Mouse (Mus musculus) forebrain, embryonic 10.5 days (tissue): ENCODE results near the gene Ddhd1. TPM values are rescaled to one million over a fixed set of nuclear protein-coding genes. Genes with fewer than 3 reads are reported as not detected.
"Not testable (repeated sequence)": the region's sequence is repeated elsewhere in the genome, so short reads cannot be mapped to it uniquely, and the experiment has no call there.

Experiments
- DNase-seq: peaks from one replicate; pipeline ENCODE4 v3.0.0-alpha.2; 2017; ENCODE audit warnings: low spot score; ENCODE audit errors: extremely low spot score
- H3K27ac ChIP-seq: fragments of 300-500 bp; sonication (generic); 2 replicates; pipeline ENCODE4 v1.5.1; 2016; ENCODE audit warnings: mild to moderate bottlenecking
- H3K27me3 ChIP-seq: fragments of 300-500 bp; sonication (generic); 2 replicates; pipeline ENCODE4 v1.6.1; 2016; ENCODE audit warnings: mild to moderate bottlenecking; ENCODE audit not compliant: poor library complexity, severe bottlenecking
- H3K36me3 ChIP-seq: fragments of 300-500 bp; sonication (generic); replicated peaks from 2 replicates; pipeline ENCODE4 v1.6.1; 2016; ENCODE audit warnings: mild to moderate bottlenecking, moderate library complexity
- H3K4me1 ChIP-seq: fragments of 300-500 bp; sonication (generic); 2 replicates; pipeline ENCODE4 v1.6.1; 2016
- H3K4me3 ChIP-seq: fragments of 300-500 bp; sonication (generic); 2 replicates; pipeline ENCODE4 v1.5.1; 2016; ENCODE audit warnings: mild to moderate bottlenecking, moderate library complexity
- H3K9me3 ChIP-seq: fragments of 300-500 bp; sonication (generic); 2 replicates; pipeline ENCODE4 v1.6.1; 2016; ENCODE audit warnings: mild to moderate bottlenecking, moderate library complexity
- WGBS: fragments of 180-500 bp; shearing (Covaris S2); methylation state at CpG from one replicate; pipeline ENCODE4 v1.1.7; 2016; 5-methylcytosine and 5-hydroxymethylcytosine counted together
- polyA plus RNA-seq: library from polyadenylated mRNA; unstranded; fragments of >200 nt; fragmentation: Nextera tagmentation; extraction: Ambion mirVana; gene quantifications from 2 replicates; pipeline ENCODE4 v1.2.1, GENCODE M21; 2016

Ddhd1 gene
- polyA plus RNA-seq, 1 experiment from 2014 or later: 6.6 TPM

DNA sequence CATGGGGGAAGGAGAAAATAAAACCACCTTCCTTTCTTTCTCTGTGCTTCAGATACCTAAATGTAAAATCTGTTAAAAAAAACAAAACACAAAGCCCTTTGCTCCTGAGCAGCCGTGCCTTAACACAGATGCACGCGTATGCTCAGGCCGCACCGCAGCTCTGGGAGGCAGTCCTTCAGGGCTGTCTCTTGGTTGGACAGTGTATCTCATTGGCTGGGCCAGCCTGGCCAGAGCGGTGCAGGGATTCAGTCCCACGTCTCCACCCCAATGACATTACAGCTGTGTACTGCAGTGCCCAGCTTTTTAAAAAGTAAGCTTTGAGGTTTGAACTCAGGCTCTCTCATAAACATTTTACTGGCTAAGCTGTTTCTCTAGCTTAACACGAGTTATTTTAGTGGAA, 60.1 kb downstream of the Ddhd1 start:
- no peak overlapping the region for H3K4me3 ChIP-seq
- no peak overlapping the region for H3K27ac ChIP-seq
- WGBS: 85% methylated on average over 8 of the region's 8 CpGs
- H3K9me3 ChIP-seq: no peaks in the 10 kb centered on the region
- DNase-seq: no peak
- no peaks in the 10 kb centered on the region for H3K4me1 ChIP-seq
- H3K36me3 ChIP-seq: peaks cover 38% of the 10 kb centered on the region
- H3K27me3 ChIP-seq: no peaks in the 10 kb centered on the region

DNA sequence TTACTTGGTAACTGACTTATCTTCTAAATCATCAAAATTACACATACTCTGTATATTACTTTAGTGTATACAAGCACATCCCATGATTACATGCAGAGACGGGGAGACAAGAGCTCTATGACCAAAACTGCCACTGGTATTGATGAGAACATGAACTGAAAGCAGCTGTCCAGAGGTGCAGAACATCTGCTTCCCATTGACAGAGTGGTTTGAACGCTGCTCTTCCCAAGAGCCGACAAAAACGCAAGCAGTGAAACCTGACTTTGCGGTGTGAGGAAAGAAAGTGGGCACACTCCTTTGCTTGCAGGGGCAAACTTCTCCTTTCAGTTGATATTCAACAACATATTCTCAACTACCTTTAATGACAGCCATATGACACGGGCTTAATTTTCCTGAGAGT, 64.7 kb downstream of the Ddhd1 start:
- H3K36me3 ChIP-seq: peaks cover 23% of the 10 kb centered on the region
- no peak for DNase-seq
- H3K9me3 ChIP-seq: no peaks in the 10 kb centered on the region
- no peaks in the 10 kb centered on the region for H3K27me3 ChIP-seq
- no peak overlapping the region for H3K4me3 ChIP-seq
- WGBS: 77% methylated on average over 6 of the region's 6 CpGs
- no peaks in the 10 kb centered on the region for H3K4me1 ChIP-seq
- H3K27ac ChIP-seq: no peak overlapping the region

DNA sequence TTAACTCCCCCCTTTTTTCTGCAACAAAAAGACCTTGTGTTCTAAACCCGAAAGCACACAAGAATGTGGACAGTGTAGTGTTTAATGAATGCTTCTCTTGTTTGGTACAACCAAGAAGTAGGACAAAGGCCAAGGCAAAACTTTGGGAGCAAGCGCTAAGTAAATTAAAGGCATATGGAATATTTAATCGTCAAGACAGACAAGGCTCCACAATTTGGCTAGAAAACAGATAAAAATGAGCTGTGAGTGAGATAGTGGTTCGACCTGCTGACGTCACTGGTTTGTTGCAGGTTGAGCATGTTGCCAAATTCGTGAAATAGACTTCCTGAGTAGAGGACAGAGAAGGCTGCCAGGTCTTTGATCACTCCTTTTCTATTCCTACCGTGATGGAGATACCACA, 69.5 kb downstream of the Ddhd1 start:
- no peak for DNase-seq
- 72% methylated on average over 7 of the region's 7 CpGs for WGBS
- Histone ChIP-seq H3K4me3 (no peak overlapping the region), H3K27me3 (no peaks in the 10 kb centered on the region), H3K4me1 (no peaks in the 10 kb centered on the region), H3K36me3 (no peaks in the 10 kb centered on the region), H3K9me3 (no peaks in the 10 kb centered on the region), H3K27ac (no peak overlapping the region)

DNA sequence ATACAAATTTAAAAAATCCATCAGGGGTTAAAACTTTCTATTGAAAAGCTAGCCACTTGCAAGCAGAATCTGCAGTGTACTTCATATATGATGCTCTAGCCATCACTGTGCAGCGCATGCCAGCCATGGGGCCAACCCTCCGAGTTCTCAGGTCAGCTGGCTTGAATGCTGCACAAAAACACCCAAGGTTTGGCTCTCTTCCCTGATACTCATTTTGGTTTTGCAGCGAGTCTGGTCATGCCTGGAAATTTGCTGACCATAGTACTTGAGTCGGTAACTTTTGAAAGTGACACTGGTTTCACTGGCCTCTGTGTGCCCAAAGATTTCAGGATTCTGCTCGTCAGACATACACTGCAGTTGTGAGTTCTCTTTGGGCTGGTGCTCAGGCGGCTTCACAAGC, 70.4 kb downstream of the Ddhd1 start:
- Histone ChIP-seq H3K9me3 (no peaks in the 10 kb centered on the region), H3K27ac (no peak overlapping the region), H3K27me3 (no peaks in the 10 kb centered on the region), H3K4me3 (no peak overlapping the region), H3K36me3 (no peaks in the 10 kb centered on the region), H3K4me1 (no peaks in the 10 kb centered on the region)
- 87% methylated on average over 6 of the region's 6 CpGs for WGBS
- DNase-seq: no peak

DNA sequence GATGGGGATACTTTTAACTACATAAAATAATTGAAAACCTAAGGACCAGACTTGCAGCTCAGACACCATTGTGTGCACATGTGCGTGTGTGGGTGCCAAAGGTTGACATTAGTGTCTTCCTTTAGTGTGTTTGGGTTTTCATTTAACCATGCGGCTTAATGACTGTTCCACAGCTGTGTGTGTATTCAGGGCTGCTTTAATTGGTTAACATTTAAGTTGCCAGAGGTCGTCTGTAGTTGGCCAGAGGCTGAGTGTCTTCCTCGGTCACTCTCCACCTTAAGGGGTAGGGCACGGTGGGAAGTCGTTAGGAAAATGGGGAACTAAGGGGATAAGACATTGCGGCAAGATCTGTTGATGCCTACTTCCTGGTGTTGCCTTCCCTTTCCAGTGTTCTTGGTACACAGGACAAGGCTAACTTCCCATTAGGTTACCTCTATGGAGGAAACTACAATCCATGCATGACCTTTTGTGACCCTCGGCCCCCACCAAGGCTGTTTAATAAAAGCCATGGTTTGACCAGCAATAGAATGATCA, 74.4 kb downstream of the Ddhd1 start:
- no peaks in the 10 kb centered on the region for H3K4me1 ChIP-seq
- no peaks in the 10 kb centered on the region for H3K36me3 ChIP-seq
- H3K27me3 ChIP-seq: no peaks in the 10 kb centered on the region
- H3K9me3 ChIP-seq: no peaks in the 10 kb centered on the region
- H3K4me3 ChIP-seq: no peak overlapping the region
- no peak overlapping the region for H3K27ac ChIP-seq
- 73% methylated on average over 8 of the region's 8 CpGs for WGBS
- no peak for DNase-seq

DNA sequence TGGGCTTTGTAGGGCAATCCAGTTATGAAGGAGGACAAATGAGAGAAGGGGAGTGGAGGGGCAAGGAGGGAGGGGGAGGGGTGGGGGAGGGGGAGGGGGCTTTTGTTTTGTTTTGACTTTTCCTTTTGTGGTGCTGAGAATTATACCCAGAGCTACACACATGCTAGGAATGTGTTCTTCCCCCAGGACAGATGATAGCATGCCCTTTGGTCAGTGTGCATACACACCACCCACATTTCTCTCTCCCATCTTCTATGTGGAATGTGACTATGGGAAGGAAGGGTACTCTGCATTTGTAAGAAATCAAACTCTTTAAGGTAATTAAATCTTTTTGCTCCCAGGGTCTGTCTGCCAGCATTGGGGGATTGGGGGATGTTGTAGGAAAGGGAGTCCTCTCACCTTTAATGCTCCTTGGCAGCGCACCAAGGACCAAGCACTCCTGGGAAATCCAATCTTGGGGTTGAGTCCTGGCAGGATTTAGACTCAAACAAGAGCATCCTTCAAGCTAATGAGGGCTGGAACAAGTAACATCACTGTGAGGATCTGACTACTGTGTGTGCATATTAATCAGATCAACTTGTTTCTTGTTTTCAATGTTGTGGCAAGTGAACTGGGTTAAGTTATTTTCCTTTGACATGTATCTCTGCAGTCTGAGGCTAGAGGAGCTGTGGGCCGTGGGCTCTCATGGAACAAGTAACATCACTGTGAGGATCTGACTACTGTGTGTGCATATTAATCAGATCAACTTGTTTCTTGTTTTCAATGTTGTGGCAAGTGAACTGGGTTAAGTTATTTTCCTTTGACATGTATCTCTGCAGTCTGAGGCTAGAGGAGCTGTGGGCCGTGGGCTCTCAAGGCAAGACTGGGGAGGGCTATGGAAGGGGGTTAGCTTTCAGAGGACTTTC, 76.8 kb downstream of the Ddhd1 start:
- not testable (repeated sequence) for H3K9me3 ChIP-seq, DNase-seq, H3K4me1 ChIP-seq, H3K27me3 ChIP-seq, H3K4me3 ChIP-seq, H3K36me3 ChIP-seq, H3K27ac ChIP-seq
- 93% methylated on average over 3 of the region's 3 CpGs for WGBS

DNA sequence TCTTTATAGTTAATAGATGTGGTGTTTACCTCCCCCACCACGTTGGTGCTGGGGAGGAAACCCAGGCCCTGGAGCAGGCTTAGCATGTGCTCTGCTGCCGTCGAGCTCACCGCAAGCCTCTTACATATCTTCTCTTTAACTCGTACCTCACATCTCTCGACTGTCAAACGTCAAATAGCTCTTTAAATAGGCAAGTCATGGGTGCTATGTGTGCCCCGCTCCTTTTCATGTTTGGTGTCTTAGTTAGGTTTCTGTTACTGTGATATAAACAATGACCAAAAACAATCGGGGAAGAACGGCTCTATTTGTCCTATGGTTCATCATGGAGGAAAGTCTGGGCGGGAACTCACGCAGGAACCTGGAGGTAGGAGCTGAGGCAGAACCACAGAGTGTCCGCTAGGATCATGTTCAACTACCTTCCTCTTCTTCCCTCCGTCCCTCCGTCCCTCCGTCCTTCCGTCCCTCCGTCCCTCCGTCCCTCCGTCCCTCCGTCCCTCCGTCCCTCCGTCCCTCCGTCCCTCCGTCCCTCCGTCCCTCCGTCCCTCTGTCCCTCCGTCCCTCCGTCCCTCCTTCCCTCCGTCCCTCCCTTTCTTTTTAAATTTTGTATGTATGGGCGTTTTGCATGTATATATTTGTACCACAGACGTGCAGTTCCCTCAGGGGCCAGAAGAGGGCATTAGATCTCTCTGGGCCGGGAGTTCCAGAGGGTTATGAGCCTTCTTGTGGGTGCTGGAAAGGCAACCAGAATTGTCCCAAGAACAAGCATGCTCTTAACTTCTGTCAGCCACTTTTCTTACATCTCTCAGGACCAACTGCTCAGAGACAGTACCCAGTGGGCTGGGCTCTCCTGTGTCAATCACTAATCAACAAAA, 91.6 kb downstream of the Ddhd1 start:
- 12% methylated on average over 33 of the region's 33 CpGs for WGBS
- Histone ChIP-seq H3K4me1 (peaks cover 21% of the 10 kb centered on the region), H3K27ac (peak overlapping the region; percentile 68), H3K27me3 (peaks cover 27% of the 10 kb centered on the region), H3K9me3 (no peaks in the 10 kb centered on the region), H3K4me3 (peak overlapping the region; percentile 51), H3K36me3 (no peaks in the 10 kb centered on the region)
- DNase-seq: peak; percentile 77

DNA sequence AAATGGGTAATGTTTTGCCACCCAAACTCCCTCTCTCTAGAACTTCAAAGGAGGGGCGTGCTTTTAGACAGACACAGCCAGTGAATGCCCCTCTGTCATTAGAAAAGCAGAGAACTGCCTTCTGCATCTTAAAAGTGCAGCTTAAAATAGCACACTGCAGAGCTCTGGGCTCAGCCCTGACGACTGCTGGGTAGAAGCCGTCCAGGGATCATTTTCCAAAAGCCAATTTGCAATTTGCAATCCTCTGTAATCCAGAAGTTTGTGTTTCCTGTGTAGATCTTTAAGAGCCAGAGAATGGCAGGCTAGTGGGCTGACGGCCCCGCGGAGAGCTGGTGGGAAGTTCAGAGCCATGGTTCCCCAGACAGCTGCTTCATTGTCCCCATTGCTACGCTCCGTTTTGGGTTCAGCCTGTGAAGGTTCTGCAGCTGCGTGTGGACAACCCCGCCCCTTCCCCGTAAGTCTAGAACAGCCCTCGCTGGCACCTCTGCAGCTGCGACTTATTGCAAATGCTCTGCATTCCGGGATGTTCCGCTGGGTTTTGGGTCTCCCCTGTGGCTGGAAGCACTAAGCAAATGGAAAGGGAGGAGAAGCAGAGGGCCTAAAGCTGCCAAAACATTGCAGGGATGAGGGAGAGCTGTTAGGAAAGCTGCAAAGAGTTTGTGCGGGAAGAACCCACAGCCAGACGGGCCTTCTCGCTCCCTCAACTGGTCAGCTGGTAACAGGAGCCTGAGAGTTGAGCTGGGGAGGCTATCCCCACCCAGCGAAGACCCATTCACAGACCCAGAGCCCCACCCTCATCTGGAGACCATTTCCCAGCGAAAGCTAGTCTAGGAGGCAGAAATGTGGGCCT, 92.5 kb downstream of the Ddhd1 start:
- Histone ChIP-seq H3K27ac (peak overlapping the region; percentile 68), H3K4me1 (peaks cover 21% of the 10 kb centered on the region), H3K4me3 (peak overlapping the region; percentile 51; the same call in 1 of the 2 replicates), H3K9me3 (no peaks in the 10 kb centered on the region), H3K36me3 (no peaks in the 10 kb centered on the region), H3K27me3 (peaks cover 27% of the 10 kb centered on the region)
- 11% methylated on average over 20 of the region's 20 CpGs for WGBS
- peak; percentile 30 for DNase-seq

DNA sequence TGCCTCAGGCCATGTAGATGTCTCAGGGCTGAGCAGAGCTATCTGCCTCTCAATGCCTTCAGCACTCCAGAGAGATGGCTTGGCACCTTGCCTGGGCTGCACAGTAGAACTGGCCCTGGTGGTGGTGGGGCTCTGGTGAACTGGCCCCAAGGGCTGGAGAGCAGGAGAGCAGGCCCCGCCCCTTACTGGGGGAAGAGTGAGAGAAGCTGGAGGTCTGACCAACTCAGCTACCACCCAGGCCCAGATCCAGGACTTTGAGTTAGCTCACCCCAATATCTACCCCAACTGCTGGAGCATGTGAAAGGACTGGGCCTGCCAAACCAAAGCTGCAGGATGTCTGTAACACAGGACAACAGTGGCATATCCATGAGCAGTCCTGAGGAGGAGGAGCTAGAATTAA, 94.4 kb downstream of the Ddhd1 start:
- Histone ChIP-seq H3K27ac (no peak overlapping the region), H3K36me3 (no peaks in the 10 kb centered on the region), H3K4me3 (no peak overlapping the region), H3K27me3 (peaks cover 27% of the 10 kb centered on the region), H3K9me3 (no peaks in the 10 kb centered on the region), H3K4me1 (peaks cover 21% of the 10 kb centered on the region)
- 100% methylated on average over 1 of the region's 1 CpGs for WGBS
- DNase-seq: no peak

DNA sequence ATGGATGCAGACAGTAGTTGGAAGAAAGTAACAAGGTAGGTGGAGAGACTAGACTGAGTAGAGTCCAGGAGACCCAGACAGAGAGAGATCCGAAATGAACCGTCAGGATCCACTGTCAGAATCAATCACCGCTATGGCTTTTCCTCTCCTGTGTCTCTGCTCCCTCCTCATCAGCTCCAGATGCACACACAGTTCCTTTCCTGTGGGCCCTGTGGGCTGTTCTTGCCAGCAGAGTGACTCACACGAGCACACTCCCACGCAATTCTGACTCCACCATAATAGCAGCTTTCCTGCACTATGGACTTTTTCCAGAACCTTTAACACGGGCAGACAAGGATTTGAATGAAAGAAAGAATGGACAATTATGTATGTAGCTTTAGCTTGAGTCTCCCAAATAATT, 96.3 kb downstream of the Ddhd1 start:
- Histone ChIP-seq H3K9me3 (no peaks in the 10 kb centered on the region), H3K27ac (no peak overlapping the region), H3K4me1 (peaks cover 21% of the 10 kb centered on the region), H3K36me3 (no peaks in the 10 kb centered on the region), H3K27me3 (peaks cover 27% of the 10 kb centered on the region), H3K4me3 (no peak overlapping the region)
- WGBS: 89% methylated on average over 6 of the region's 6 CpGs
- no peak for DNase-seq

DNA sequence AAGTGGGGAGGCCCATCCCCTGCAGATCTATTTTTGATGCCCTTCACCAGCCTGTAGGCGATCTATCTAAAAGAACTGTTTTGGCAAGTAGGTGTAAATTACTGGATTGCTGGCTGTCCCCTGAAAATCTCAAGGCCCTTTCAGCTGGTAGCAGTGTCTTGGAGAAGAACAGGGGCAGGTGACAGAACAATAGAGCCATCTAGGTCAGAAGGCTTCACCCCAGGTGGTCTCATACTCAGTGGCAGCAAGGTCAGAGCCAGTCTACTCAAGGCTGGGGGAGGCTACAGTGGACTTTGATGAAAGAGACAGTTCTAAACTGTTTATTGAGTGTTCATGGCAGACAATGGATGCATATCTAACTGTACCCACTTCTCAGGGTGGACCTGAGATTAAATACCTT, 98.9 kb downstream of the Ddhd1 start:
- Histone ChIP-seq H3K9me3 (no peaks in the 10 kb centered on the region), H3K27me3 (0 out of 2 replicates have a peak, but pooled peaks cover 6% of the 10 kb centered on the region), H3K4me3 (no peak overlapping the region), H3K36me3 (no peaks in the 10 kb centered on the region), H3K4me1 (peaks cover 5% of the 10 kb centered on the region; the same call in 1 of the 2 replicates), H3K27ac (no peak overlapping the region)
- DNase-seq: no peak
- WGBS: 94% methylated on average over 1 of the region's 1 CpGs

DNA sequence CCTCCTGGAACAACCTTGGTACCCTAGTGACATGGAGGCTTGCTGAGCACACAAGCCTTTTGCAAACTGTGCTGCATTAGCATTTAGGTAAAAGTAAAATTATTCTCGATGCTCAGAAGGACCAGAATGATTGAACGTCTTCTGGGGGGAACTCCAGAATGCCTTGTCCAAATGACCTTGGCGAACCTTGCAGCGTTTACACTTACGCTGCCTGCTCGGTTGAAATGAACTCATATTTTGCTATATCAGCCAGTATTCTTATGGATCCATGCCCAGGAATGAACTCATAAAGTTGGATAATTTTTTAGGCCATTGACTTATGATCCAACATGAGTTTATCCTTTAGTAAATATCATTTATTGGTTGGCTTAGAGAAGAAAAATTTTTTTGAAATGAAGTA, 103.6 kb downstream of the Ddhd1 start:
- Histone ChIP-seq H3K9me3 (no peaks in the 10 kb centered on the region), H3K27me3 (no peaks in the 10 kb centered on the region), H3K27ac (no peak overlapping the region), H3K4me3 (no peak overlapping the region), H3K36me3 (no peaks in the 10 kb centered on the region), H3K4me1 (0 out of 2 replicates have a peak, but pooled peaks cover 3% of the 10 kb centered on the region)
- DNase-seq: no peak
- WGBS: 89% methylated on average over 6 of the region's 6 CpGs
